Mouse (Mus musculus) brain, embryonic 14.5 days (tissue): Measurements from ENCODE around the gene Hsf4.

Source experiments
- CTCF ChIP-seq: fragments of 200-500 bp; IDR thresholded peaks from 2 replicates; pipeline ENCODE4 v1.5.1; 2012; ENCODE audit warnings: inconsistent platforms, mild to moderate bottlenecking, moderate library complexity, borderline replicate concordance; ENCODE audit not compliant: insufficient read depth, insufficient read length; ENCODE audit errors: extremely low read depth
- POLR2A ChIP-seq: fragments of 200-500 bp; IDR thresholded peaks from 2 replicates; pipeline ENCODE4 v1.6.1; 2012; ENCODE audit warnings: mild to moderate bottlenecking, inconsistent platforms, borderline replicate concordance; ENCODE audit not compliant: poor library complexity, insufficient read depth, insufficient read length, severe bottlenecking; ENCODE audit errors: extremely low read depth

GRCm38 (mm10) chr8:105260371-105261099 lies 9.1 kb upstream of the Hsf4 start:
- TF ChIP-seq POLR2A, result no peak
- TF ChIP-seq CTCF, result no peak
